Mouse (Mus musculus): ENCODE data around the gene Myo1e. TPM values are rescaled to one million over a fixed set of nuclear protein-coding genes. Genes with fewer than 3 reads are reported as not detected.
A peak's percentile ranks its signal among the peaks of the same experiment; 100 is the strongest.
"Not testable (repeated sequence)": the region's sequence is repeated elsewhere in the genome, so short reads cannot be mapped to it uniquely, and the experiment has no call there.

Myo1e gene
- polyA plus RNA-seq, 1 experiment from 2014 or later: 13.3 TPM

DNA sequence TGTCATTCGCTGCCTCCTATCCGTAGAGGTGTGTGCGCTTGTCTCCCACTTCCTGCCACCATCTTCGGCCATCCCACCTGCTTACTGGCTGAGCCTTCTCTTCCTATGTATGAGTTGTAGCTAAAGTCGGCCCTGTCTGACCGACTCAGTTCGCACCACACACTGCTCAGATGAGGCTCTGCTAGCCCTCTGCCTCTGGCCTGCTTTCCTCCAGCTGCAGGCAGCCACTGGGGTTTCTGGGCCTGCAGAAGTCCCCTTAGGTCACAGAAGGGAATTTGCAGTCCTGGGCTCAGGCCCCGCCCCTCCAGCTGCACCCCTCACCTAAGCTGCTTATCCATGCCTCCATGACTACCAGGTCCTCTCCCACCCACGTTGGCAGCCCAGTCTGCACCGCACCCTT is 39.3 kb downstream of the Myo1e start:
- Histone ChIP-seq H3K9me3 (no peaks in the 10 kb centered on the region), H3K4me3 (no peak overlapping the region), H3K27ac (no peak overlapping the region), H3K27me3 (ENCODE audit: insufficient read depth, poor library complexity, severe bottlenecking) (no peaks in the 10 kb centered on the region), H3K36me3 (no peaks in the 10 kb centered on the region), H3K4me1 (peaks cover 47% of the 10 kb centered on the region)
- DNase-seq (ENCODE audit: low spot score): no peak
- 64% methylated on average over 10 of the region's 10 CpGs for WGBS

DNA sequence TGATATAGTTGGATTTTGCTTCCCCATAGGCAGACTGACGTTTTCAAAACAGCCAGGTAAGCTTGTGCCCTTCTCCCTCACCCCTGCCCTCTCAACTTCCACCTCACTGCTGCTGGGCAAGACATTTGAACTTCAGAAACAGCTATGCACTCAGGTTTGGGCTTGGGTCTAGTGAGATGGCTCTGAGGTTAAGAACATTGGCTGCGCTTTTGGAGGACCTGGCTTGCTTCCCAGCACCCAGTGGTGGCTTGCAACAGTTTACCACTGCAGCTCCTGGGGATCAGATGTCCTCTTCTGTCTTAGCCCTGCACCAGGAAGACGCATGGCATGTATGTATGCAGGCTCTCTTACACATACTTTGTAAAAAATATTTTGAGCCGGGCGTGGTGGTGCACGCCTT is 40.9 kb downstream of the Myo1e start:
- Histone ChIP-seq H3K27me3 (ENCODE audit: insufficient read depth, poor library complexity, severe bottlenecking) (no peaks in the 10 kb centered on the region), H3K4me1 (peaks cover 32% of the 10 kb centered on the region), H3K9me3 (no peaks in the 10 kb centered on the region), H3K4me3 (no peak overlapping the region), H3K36me3 (no peaks in the 10 kb centered on the region), H3K27ac (no peak overlapping the region)
- 88% methylated on average over 6 of the region's 6 CpGs for WGBS
- no peak for DNase-seq (ENCODE audit: low spot score)

DNA sequence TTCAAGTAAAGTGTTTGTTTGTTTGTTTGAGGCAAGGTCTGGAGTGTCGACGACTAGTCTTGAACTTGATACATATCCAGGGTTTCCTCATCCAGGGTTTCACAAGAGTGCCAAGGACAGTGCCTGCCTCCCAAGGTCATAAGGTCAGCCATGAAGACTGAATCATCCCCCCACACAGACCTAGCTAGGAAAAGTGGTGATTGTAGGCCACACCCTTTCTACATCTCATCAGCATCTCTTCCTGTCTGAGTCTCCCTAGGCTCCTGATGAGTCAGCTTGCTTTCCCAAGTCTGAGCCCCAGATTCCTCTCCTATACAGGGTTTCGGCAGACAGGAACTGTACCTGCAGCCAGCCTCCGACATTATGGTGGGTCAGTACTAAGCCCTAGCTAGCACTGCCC is 41.7 kb downstream of the Myo1e start:
- no peak overlapping the region for H3K27ac ChIP-seq
- H3K4me3 ChIP-seq: no peak overlapping the region
- WGBS: 71% methylated on average over 4 of the region's 4 CpGs
- H3K9me3 ChIP-seq: no peaks in the 10 kb centered on the region
- H3K27me3 ChIP-seq (ENCODE audit: insufficient read depth, poor library complexity, severe bottlenecking): no peaks in the 10 kb centered on the region
- DNase-seq (ENCODE audit: low spot score): no peak
- peaks cover 26% of the 10 kb centered on the region; the same call in 1 of the 2 replicates for H3K4me1 ChIP-seq
- no peaks in the 10 kb centered on the region for H3K36me3 ChIP-seq

DNA sequence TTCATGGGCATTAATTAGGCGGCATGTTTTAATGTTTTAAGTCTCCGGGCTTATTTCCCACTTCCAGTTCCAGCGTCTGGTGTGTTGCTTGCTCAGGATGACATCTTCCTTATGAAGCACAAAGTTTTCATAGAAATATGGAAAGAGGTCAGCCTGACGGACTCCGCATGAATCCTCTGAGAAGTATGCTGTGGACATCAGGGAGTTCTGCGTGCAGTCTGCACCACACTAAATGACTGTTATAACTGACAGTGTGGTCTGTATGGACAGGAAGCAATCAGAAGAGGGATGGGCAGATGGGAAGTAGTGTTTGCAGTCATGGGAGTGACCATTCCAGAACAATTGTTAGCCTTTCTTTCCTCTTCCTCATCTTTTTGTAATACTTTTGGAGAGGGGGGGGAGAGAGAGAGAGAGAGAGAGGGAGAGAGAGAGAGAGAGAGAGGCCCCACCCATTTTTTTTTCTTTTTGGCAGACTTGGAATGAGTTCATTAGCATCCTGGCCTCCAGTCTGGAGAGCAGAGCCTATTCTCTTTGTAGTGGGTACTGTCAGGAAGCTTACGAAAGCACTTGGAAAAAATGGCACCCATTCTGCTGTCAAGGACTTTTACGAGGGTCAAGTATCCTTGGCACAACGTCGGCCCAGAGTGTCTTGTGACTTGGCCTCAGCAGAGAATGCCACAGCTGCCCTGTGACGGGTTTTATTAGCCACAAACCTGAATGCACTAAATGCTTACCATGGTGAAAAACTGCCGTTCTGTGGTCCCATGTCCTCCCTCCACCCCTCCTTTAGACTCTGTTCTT is 42.9 kb downstream of the Myo1e start:
- Histone ChIP-seq H3K4me3 (no peak overlapping the region), H3K27ac (no peak overlapping the region), H3K4me1 (peaks cover 19% of the 10 kb centered on the region; the same call in 1 of the 2 replicates), H3K9me3 (no peaks in the 10 kb centered on the region), H3K27me3 (ENCODE audit: insufficient read depth, poor library complexity, severe bottlenecking) (no peaks in the 10 kb centered on the region), H3K36me3 (0 out of 2 replicates have a peak, but pooled peaks cover 2% of the 10 kb centered on the region)
- 75% methylated on average over 12 of the region's 12 CpGs for WGBS
- no peak for DNase-seq (ENCODE audit: low spot score)

DNA sequence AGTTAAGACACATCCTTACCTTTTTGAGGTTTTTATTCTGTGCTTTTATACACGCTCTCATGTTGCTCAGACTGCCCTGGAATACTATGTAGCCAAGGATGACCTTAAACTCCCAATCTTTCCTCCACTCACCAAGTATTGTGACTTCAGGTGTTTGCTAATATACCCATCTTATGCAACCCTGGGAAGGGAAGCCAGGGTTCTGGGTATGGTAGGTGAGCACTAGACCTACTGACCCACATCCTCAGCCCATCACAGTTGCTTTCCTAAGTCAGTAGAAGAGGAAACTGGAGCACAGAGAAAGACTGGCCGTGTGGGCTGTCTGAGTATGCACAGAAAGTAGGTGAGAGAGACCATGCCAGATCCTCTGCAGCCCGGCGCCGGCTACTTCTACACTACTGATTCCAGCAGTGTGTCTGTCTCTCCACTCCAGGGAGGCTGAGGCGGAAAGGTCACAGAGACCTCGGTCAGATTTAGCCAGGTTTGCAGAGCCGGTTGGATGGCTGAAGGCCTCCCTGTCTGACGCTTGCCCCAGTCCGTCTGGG is 44.4 kb downstream of the Myo1e start:
- WGBS: 86% methylated on average over 10 of the region's 10 CpGs
- no peaks in the 10 kb centered on the region for H3K9me3 ChIP-seq

DNA sequence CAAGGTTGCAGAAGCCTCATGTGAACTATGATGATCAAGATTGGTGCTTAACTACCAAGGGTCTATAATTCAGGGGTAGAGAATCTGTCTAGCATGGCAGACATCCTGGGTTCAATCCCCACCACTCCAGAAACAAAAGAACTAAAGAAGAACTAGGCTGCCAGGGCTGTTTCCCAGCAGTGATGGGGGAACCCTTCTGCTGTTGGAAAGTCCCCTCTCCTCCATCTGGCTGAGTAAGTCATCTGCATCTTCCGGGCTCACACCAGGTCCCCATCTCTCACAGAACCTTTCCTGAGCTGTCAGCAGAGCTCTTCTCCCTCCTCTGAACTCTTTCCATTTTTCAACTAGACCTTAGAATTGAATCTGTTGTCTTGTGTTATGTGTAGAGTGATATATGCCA is 45.9 kb downstream of the Myo1e start:
- WGBS: 65% methylated on average over 1 of the region's 1 CpGs

More for the DNA sequence above, 44.4 kb downstream of the Myo1e start:
- Histone ChIP-seq H3K27ac (no peak overlapping the region), H3K4me1 (peaks cover 16% of the 10 kb centered on the region; the same call in 1 of the 2 replicates), H3K27me3 (ENCODE audit: insufficient read depth, poor library complexity, severe bottlenecking) (no peaks in the 10 kb centered on the region), H3K36me3 (0 out of 2 replicates have a peak, but pooled peaks cover 2% of the 10 kb centered on the region), H3K4me3 (no peak overlapping the region)
- DNase-seq (ENCODE audit: low spot score): no peak

DNA sequence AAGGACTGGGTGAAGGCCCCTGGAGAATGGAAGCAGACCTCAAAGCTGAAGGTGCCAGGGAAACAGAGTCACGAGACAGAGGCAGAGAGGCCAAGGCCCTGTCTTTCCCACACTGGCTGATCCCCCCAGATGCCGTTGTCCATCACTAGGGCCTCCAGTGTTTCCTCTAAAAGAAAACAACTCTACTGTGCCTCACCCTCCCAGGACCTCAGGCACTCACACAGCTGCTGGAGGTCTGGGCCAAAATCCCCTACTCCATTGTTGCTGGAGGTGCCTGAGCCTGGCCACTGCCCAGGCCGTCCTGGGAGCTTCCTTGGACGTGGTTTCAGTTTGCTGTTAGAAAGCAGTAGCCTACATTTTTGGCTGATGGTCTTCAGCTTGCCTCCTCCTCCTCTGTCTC is 47.9 kb downstream of the Myo1e start:
- DNase-seq (ENCODE audit: low spot score): no peak
- Histone ChIP-seq H3K4me1 (peaks cover 30% of the 10 kb centered on the region), H3K4me3 (no peak overlapping the region), H3K9me3 (no peaks in the 10 kb centered on the region), H3K27ac (no peak overlapping the region), H3K36me3 (0 out of 2 replicates have a peak, but pooled peaks cover 2% of the 10 kb centered on the region), H3K27me3 (ENCODE audit: insufficient read depth, poor library complexity, severe bottlenecking) (no peaks in the 10 kb centered on the region)
- 80% methylated on average over 4 of the region's 4 CpGs for WGBS

More for the DNA sequence above, 45.9 kb downstream of the Myo1e start:
- H3K36me3 ChIP-seq: 0 out of 2 replicates have a peak, but pooled peaks cover 2% of the 10 kb centered on the region
- H3K27ac ChIP-seq: no peak overlapping the region
- H3K4me3 ChIP-seq: no peak overlapping the region
- peaks cover 28% of the 10 kb centered on the region for H3K4me1 ChIP-seq
- no peaks in the 10 kb centered on the region for H3K9me3 ChIP-seq
- H3K27me3 ChIP-seq (ENCODE audit: insufficient read depth, poor library complexity, severe bottlenecking): no peaks in the 10 kb centered on the region
- no peak for DNase-seq (ENCODE audit: low spot score)

DNA sequence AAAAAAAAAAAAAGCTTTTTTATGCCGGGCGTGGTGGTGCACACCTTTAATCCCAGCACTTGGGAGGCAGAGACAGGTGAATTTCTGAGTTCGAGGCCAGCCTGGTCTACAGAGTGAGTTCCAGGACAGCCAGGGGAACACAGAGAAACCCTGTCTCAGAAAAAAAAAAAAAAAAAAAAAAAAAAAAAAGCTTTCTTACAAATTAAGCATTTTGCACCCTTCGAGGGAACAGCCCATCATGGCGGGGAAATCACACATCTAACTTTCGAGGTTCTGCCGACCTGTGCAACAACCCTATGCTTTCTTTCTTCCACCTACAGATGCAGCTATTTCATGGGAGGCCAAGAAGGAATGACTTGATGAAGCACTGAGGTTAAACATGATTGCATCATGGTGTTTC is 48.9 kb downstream of the Myo1e start:
- H3K27me3 ChIP-seq (ENCODE audit: insufficient read depth, poor library complexity, severe bottlenecking); DNase-seq (ENCODE audit: low spot score); H3K36me3 ChIP-seq; H3K4me3 ChIP-seq; H3K9me3 ChIP-seq; H3K27ac ChIP-seq: not testable (repeated sequence)
- peaks cover 29% of the 10 kb centered on the region for H3K4me1 ChIP-seq
- WGBS: 86% methylated on average over 7 of the region's 7 CpGs

DNA sequence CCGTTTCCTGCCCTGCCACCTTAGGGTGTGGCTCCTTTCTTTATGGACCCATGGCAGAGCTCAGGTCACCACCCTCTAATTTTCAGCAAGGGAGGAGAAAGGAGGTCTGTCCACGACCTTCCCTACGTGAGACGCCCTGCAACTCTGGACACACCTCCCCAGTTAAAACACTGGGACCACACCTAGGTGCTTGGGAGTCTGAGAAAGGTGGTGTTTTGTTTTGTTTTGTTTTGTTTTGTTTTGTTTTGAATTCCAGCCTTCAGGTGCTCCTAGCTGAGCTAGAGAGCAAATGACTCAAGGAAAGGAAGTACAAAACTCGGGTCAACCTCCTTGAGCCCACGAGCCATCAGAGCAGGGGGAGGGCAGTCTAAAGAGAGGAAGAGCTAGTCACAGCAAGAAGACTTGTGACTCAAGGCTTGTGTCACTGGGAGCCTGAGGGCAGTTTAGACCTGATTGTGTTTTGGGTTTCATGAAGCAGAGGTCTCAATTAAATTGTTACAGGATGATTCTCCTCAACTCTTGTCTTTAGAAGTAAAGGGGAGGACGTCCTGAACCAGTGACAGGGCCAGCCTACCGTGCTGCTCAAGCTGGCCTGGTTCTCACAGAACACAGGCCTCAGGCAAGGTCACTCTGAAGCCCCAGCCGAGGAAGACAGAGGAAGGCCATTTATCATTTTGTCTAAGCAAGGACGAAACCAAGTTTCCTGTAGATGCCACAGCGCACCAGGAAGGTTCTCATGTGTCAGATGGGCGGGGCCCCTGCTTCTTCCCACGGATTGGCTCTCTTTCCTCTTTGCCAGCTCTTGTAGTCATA is 50.3 kb downstream of the Myo1e start:
- Histone ChIP-seq H3K4me1 (peaks cover 37% of the 10 kb centered on the region), H3K27me3 (ENCODE audit: insufficient read depth, poor library complexity, severe bottlenecking) (no peaks in the 10 kb centered on the region), H3K9me3 (no peaks in the 10 kb centered on the region), H3K4me3 (no peak overlapping the region), H3K27ac (peak overlapping the region; percentile 47; the same call in 1 of the 2 replicates), H3K36me3 (0 out of 2 replicates have a peak, but pooled peaks cover 2% of the 10 kb centered on the region)
- 42% methylated on average over 13 of the region's 13 CpGs for WGBS
- DNase-seq (ENCODE audit: low spot score): no peak

DNA sequence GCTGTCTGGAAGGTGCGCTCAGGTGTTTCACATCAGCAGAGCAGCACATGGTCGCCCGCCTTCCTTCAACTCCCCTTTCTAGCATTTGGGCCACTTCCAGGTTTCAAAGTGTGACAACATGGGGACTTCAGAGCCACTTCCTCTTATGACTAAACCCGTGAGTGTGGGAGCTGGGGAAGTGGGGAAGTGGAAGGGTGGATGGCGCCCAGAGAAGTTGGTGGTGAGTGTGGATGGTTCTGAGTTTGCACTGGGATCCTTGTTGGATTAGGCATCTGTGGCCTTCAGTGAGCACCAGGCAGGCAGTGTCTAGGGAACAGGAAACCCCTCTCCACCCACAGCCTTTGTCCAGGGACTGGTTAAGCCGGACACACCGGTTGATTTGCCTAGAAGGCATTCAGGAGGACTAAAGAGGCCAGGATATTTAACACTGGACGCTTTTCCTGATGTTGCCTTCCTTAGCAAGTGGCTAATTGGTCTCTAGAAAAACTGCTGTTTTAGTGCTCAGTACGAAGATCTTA is 53.2 kb downstream of the Myo1e start:
- H3K36me3 ChIP-seq: no peaks in the 10 kb centered on the region
- peaks cover 54% of the 10 kb centered on the region for H3K4me1 ChIP-seq
- DNase-seq (ENCODE audit: low spot score): no peak
- no peak overlapping the region for H3K4me3 ChIP-seq
- H3K27me3 ChIP-seq (ENCODE audit: insufficient read depth, poor library complexity, severe bottlenecking): no peaks in the 10 kb centered on the region
- 63% methylated on average over 9 of the region's 9 CpGs for WGBS
- H3K27ac ChIP-seq: no peak overlapping the region
- no peaks in the 10 kb centered on the region for H3K9me3 ChIP-seq

DNA sequence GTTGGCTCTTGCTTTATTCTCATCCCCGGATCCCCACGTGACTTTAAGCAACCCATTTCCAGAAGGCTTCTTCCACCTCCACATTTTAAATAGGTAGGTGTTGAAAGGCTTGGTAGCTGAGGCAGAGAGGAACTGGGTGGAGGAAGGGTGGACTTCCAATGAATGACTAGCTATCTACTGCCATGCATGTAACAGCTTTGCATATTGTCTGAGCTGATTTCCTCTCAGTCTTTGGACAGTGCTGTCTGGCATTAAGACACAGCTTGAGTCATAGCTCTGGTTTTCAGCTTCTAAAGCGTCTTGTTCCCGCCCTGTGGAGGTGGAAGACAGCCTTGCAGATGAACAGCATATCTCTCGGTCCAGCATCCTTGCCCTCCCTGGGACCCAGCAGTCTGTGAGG is 54.5 kb downstream of the Myo1e start:
- Histone ChIP-seq H3K27ac (no peak overlapping the region), H3K4me3 (no peak overlapping the region), H3K4me1 (peaks cover 54% of the 10 kb centered on the region), H3K36me3 (no peaks in the 10 kb centered on the region), H3K27me3 (ENCODE audit: insufficient read depth, poor library complexity, severe bottlenecking) (no peaks in the 10 kb centered on the region), H3K9me3 (no peaks in the 10 kb centered on the region)
- no peak for DNase-seq (ENCODE audit: low spot score)
- 59% methylated on average over 5 of the region's 5 CpGs for WGBS

DNA sequence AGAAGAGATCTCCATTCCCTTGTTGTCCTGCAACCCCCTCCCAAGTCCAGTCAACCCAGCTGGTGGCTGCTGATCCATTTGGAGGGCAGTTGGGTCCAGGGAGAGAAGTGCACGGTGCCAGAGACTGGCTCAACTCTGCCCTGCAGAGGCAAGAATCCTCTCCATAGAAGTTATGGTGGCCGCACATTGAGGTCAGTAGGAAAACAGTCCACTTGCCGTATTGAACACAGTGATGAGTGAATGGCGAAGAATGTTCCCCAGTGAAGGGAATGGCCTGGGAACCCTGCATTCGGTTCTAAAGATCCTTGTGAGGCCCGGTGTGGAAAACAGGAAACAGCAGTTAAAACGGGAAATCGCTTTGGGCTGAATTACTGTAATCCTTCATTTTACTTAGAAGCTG is 56.0 kb downstream of the Myo1e start:
- DNase-seq (ENCODE audit: low spot score): no peak
- Histone ChIP-seq H3K4me3 (peak overlapping the region; percentile 34; the same call in 1 of the 2 replicates), H3K4me1 (peaks cover 40% of the 10 kb centered on the region), H3K27ac (peak overlapping the region; percentile 56), H3K27me3 (ENCODE audit: insufficient read depth, poor library complexity, severe bottlenecking) (no peaks in the 10 kb centered on the region), H3K36me3 (no peaks in the 10 kb centered on the region), H3K9me3 (no peaks in the 10 kb centered on the region)
- WGBS: 60% methylated on average over 8 of the region's 8 CpGs
